Mouse (Mus musculus) erythroid progenitor cell, adult 5-6 weeks (primary cell): ENCODE results near the gene Fsd2. TPM values are rescaled to one million over a fixed set of nuclear protein-coding genes. Genes with fewer than 3 reads are reported as not detected.
A peak's percentile ranks its signal among the peaks of the same experiment; 100 is the strongest.

Source experiments
- ATAC-seq: replicated peaks from 2 replicates; pipeline ENCODE4 v1.8.0; 2016; ENCODE audit warnings: moderate number of reproducible peaks, mild to moderate bottlenecking, moderate TSS enrichment, inconsistent platforms; ENCODE audit not compliant: poor library complexity, low FRiP score, severe bottlenecking
- total RNA-seq, 2 experiments: library from RNA; stranded (forward) in 1 of 2; stranded (reverse) in 1 of 2; fragments of 150-400 nt in 1 of 2; fragments of 186-747, 209-891 nt in 1 of 2; gene quantifications; 2 replicates each; pipeline versions ENCODE4 v1.2.3 to v1.2.4; 2015 to 2017; ENCODE audit warnings: low replicate concordance in 2 of 2

The Fsd2 gene
- total RNA-seq, 2 experiments from 2014 or later, result 0.84 TPM; not detected in 1

DNA sequence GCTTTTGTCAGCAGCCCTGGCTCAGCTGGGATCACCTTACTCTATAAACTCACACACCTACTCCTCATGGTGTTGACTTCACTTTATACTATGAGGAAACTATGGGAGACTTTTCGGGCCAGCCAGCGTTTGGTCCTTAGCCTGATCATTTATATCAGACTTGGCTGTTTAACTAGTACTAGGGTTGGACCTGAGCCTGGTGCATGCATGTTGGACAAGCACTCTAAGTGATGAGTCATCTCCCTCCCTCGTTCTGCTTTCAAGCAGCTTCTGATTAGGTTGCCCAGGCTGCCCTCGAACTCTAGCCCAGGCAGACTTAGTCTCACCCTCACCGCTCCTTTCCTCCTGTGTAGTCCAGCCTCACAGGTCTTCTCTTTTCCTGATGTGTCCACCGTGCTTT is 6.7 kb upstream of the Fsd2 start:
- peak; percentile 70 for ATAC-seq

DNA sequence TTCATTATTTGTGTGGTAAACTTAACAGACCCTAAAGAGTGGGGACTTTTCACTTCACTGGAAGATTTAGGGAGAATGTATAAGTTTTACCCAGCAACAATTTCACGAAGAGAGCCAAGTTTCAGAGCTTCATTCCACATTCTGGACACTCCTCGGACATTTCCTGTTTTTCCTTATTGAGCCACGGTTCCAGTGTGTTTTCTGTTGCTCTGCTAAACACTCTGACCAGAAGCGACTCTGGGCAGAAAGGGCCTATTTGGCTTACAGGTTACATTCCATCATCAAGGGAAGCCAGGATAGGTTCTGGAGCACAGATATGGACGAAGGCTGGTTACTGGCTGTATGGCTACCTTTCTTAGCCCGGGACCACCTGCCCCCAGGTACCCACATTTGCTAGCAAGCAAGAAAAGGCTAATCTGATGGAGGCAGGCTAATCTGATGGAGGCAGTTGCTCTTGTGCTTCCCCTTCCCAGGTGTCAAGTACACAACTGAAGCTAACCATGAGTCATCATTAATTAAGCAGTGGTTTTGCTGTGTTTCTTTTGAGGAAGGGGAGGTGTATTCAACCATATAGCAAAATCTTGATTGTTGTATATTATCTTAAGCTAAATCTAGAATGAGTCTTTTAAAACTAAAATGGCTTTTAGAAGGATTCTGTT is 6.0 kb upstream of the Fsd2 start:
- no peak for ATAC-seq

DNA sequence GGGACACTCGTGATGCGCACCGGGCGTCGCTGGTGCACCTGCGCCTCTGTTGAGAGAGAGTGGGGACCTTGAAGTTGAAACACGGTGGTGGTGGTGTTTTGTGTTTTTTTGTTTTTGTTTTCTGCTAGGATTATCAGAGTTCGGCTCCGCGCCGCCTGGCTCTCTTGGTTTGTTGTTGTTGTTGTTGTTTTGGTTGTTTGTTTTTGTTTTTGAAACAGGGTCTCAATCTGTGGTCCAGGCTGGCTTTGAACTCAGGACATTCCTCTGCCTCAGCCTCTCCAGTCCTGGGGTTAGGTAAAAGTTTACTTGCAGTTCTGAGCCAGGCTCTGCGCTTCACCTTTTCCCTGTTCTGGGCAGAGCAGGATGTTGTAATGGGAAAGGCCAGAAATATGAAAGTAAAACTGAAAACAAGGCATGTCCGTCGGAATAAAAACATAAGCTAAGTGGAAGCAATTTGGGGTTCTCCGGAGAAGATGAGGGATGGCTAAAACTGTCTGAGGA is 5.2 kb upstream of the Fsd2 start:
- ATAC-seq, result no peak

GRCm38 (mm10) chr7:81571108-81571940 is 4.6 kb upstream of the Fsd2 start, which contains the start of gene Whamm:
Gene Whamm, plus strand, starts transcription at chr7:81571266.
- ATAC-seq, result peak; percentile 91

DNA sequence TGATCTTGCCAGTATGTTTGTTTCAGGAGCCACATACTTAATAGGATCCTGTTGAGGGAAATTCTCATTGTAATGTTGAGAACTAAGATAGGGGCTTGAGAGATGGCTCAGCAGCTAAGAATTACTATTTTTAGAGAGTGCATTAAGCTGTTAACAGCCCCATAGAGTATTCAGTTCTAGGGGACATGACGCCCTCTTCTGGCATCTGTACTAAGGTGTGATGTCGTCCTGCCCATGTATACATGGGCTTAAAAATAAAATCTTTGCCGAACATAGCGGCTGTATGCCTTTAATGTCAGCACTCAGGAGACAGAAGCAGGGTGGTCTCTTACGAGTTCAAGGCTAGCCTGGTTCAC is 4.0 kb upstream of the Fsd2 start:
- peak; percentile 51 for ATAC-seq

GRCm38 (mm10) chr7:81570271-81570670 is 3.5 kb upstream of the Fsd2 start:
- no peak for ATAC-seq

- ATAC-seq, result no peak
These were observed 3.1 kb upstream of the Fsd2 start for GRCm38 (mm10) chr7:81569851-81570250.

DNA sequence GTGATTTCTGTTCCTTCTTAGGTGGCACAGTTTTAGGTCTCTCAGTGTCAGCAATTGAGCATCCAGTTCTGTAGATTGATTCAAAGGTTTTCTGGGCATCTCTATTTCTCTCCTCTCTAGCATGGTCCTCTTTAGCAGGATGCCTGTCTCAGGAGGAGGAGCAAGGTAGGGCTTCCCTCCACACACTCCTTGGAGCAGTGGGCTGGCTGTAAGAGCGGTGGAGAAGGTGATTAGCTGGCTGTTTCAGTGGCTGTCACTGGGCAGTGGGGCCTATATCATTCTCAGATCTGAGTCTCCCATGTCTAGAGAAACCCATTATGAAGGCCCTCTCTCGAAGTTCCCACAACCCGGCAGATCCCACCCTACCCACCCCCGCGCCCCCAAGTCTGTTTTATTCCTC is 652 bp upstream of the Fsd2 start:
- no peak for ATAC-seq

DNA sequence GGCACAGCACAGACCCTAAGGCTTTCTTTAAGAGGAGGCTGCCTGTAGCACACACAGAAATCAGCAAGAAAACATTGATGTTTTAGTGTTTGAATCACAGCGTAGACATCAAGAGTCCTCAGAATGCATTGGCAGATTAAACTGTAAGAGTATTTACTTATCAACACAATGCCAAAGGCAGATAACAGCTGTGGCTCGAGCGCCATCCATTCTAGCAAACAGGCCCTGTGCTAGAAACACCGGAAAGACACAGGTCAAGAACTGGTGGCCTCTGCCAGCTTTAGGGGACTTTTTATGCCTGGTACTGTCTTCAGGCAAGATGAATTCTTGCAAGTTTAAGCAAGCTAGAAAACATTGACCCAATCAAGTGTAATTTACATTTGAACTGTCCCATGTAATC is 412 bp downstream of the Fsd2 start:
- no peak for ATAC-seq

- ATAC-seq, result no peak
These were observed 1.2 kb downstream of the Fsd2 start for GRCm38 (mm10) chr7:81565381-81566055.

DNA sequence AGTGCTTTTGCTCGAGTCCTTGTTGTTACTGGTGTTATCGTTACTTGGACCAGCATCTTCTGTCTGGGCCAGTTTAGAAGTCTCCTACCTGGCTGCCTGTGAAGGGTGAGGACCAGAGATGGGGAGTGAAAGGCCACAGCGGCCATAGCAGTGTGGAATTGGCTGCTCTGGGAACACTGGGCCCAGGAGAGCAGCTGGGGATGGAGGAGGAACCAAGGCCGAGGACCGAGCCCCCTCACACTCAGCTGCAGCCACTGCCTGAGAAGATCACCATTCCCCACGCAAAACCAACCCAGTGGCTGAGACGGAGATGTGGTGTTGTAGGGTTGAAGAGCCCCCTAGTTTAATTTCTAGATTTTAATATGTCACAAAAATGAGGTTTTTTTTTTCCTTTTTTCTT is 2.0 kb downstream of the Fsd2 start:
- ATAC-seq, result no peak

GRCm38 (mm10) chr7:81563506-81564015 is 3.2 kb downstream of the Fsd2 start:
- no peak for ATAC-seq

- ATAC-seq, result no peak
These were observed 5.5 kb downstream of the Fsd2 start for GRCm38 (mm10) chr7:81561211-81561610.

GRCm38 (mm10) chr7:81560101-81561049 is 6.4 kb downstream of the Fsd2 start:
- no peak for ATAC-seq

GRCm38 (mm10) chr7:81559231-81559980 is 7.3 kb downstream of the Fsd2 start:
- no peak for ATAC-seq

- ATAC-seq, result no peak
These were observed 8.8 kb downstream of the Fsd2 start for GRCm38 (mm10) chr7:81557985-81558360.

- ATAC-seq, result no peak
These were observed 9.3 kb downstream of the Fsd2 start for GRCm38 (mm10) chr7:81557252-81557984.

DNA sequence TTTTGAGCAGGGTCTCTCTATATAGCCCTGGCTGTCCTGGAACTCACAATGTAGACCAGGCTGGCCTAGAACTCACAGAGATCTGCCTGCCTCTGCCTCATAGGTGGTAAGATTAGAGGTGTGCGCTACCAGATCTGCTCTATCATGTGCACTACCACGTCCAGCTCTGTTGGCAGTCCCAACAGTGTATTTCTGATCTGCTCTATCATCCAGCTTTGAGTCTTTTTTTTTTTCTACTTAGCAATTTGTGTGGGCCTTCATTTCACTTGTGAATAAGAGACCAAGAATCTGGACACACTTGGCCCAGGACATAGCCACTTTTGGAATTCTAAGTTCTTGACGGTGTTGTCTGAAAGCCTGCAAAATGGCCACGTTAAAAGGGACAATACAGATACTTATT is 9.9 kb downstream of the Fsd2 start:
- ATAC-seq, result no peak
